Mouse (Mus musculus): ENCODE measurements around the gene H2-Aa.
A peak's percentile ranks its signal among the peaks of the same experiment; 100 is the strongest.

H2-Aa gene

GRCm38 (mm10) chr17:34299356-34299755 is 11.7 kb upstream of the H2-Aa start:
- no peak for DNase-seq (ENCODE audit: low spot score)

DNA sequence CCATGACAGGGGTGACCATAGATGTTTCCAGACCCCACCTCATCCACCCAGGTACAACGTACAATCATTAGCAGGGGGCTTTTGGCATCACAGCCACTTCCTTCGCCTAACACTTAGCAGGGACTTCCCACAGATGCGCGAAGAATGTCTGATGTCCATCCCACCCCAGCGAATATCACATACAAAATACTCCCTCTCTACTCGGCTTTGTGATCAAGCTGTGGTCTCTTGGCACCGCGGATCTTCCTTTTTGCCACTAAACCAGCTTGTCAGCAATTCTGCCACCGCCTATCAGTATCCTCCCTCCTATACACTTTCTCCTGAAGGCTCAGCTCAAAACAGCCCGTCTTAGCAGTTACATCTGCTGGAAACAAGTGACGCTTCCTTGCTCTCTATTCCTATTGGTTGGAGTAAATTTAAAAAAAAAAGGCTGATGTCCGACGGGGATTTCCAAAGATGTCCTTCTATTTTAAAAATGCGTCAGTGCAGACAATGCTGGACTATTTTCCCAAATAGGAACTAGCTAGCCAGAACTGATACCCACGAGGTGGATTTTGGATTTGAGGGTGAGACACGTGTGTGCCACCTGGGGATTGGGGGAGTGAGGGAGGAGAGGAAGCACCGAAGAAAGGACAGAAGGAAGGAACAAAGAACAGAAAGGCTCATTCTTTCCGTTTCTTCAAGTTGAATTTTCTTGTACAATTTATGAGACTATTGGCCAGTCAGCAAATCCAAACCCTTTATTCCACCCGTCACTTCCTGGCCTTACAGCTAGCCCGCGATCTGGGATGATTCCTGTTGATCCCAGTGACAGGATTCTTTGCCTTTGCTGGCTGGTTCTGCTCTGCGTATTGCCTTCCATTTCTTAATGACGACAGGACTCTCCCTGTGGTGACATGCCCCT is 8.5 kb upstream of the H2-Aa start:
- DNase-seq (ENCODE audit: low spot score), result peak; percentile 74

DNA sequence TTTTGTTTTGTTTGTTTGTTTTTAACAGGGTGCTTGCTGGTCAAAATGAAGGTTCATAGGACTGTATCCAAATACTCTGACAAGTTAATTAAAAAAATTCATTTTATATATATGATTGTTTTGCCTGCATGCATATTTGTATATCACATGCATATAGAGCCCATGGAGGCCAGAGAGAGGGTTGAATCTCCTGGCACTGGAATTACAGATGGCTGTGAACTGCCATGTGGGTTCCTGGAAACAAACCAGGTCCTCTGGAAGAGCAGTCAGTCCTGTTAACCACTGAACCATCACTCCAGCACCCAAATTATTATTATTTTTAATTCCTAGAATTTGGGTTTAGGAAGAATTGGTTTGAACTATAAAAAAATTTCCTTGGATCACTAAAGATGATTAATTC is 7.7 kb upstream of the H2-Aa start:
- no peak for DNase-seq (ENCODE audit: low spot score)

DNA sequence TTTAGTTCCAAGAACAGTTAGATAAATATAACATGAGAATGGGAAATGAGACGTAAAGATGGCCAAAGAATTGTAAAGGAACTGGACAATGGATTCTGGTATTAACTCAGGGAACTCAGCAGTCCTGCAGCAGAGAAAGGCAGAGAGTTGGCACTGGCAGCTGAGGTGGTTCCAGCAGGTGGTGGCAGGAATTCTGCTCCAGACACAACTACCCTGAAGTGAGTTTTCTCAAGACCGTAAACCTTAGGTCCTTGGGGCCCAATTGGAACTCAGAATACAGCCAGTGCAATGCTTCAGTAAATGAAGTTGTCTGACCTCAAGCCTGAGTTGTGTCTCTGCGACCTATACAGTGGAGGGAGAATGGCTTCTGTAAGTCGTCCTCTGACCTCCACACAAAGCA is 6.6 kb upstream of the H2-Aa start:
- DNase-seq (ENCODE audit: low spot score), result no peak

- DNase-seq (ENCODE audit: low spot score), result no peak
Measured at GRCm38 (mm10) chr17:34293533-34293932, 5.9 kb upstream of the H2-Aa start.

- no peak for DNase-seq (ENCODE audit: low spot score)
Measured at GRCm38 (mm10) chr17:34292570-34292969, 4.9 kb upstream of the H2-Aa start.

GRCm38 (mm10) chr17:34291609-34292008 is 4.0 kb upstream of the H2-Aa start:
- peak; percentile 87 for DNase-seq (ENCODE audit: low spot score)

DNA sequence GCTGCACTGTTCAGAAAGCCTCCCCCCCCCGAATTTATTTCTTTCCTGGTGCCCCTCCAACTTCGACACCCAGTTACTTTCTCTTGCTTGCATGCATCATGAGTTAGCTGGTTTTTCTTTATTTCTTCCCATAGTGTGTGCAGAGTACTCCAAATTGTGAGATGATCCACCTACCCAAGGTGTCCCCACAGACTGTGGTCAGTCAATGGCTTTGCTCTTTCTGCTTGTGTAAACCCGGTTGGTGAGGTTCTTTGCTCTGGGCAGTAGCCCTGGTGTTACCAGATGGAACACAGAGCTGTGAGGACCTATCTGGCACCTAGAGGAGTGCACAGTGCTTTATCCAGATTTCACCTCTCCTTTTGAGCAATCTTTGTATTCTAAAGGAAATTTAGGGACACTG is 508 bp upstream of the H2-Aa start:
- no peak for DNase-seq (ENCODE audit: low spot score)

- no peak for DNase-seq (ENCODE audit: low spot score)
Measured at GRCm38 (mm10) chr17:34286999-34287398, 624 bp downstream of the H2-Aa start.

- no peak for DNase-seq (ENCODE audit: low spot score)
Measured at GRCm38 (mm10) chr17:34286501-34286900, 1.1 kb downstream of the H2-Aa start.

- no peak for DNase-seq (ENCODE audit: low spot score)
Measured at GRCm38 (mm10) chr17:34285848-34286247, 1.8 kb downstream of the H2-Aa start.

DNA sequence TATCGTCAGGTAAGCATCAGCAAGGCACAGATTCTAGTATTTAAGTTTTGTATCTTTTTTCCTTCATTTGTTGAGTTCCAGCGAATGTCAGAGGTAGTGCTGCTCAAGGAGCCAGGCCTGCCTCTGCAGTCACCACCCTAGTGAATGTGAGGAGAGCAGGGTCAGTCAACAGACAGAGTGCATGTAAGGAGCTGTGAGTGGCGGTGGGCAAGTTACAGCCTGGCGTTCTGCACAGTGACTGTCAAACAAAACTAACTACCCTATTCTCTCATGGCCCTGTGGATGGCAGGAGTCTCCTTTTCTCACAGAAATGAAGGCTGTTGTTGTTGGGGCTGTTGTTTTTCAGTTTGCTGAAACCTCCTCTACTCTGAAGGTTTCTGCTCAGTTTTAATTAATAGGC is 2.3 kb downstream of the H2-Aa start:
- DNase-seq (ENCODE audit: low spot score), result no peak

- no peak for DNase-seq (ENCODE audit: low spot score)
Measured at GRCm38 (mm10) chr17:34281836-34282235, 5.8 kb downstream of the H2-Aa start.

GRCm38 (mm10) chr17:34280499-34281038 is 7.1 kb downstream of the H2-Aa start:
- DNase-seq (ENCODE audit: low spot score), result no peak

DNA sequence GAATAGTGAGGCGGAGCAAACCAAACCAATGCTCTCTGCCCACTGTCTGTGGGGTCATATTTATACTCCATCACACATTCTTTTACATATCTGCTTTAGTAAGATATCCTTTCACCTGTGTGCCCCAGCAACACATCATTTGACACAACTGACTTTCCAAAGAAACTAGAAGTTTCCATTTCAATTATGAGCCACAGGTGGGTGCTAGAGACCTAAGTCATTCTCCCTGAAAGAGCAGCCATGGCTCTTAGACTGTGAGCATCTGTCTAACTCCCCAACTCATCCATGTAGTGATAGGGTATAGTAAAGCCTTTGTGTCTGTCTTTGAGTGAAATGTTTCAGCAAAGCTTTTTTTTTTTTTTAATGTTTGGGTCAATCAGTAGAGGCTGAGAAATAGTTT is 15.5 kb downstream of the H2-Aa start:
- DNase-seq (ENCODE audit: low spot score), result no peak

- no peak for DNase-seq (ENCODE audit: low spot score)
Measured at GRCm38 (mm10) chr17:34270940-34271339, 16.7 kb downstream of the H2-Aa start.

- DNase-seq (ENCODE audit: low spot score), result no peak
Measured at GRCm38 (mm10) chr17:34270230-34270629, 17.4 kb downstream of the H2-Aa start.

DNA sequence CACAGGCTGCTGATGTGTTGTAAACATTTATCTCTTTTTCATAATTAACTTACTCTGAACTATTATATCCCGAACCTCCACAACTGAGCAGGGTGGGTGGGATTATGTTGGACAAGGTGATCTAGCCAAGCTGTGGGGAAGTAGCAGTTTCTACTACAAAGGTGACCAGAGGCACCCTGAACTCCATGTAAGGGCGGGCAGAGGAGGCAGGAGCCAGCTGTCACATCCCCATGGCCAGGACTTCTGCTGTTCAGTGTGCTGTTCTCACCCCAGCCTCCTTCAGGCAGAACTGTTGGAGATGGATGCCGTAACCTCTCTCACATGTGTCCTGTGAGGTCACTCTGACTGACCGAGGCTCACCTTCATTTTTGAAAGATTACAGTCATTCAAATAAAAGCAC is 17.8 kb downstream of the H2-Aa start:
- no peak for DNase-seq (ENCODE audit: low spot score)

DNA sequence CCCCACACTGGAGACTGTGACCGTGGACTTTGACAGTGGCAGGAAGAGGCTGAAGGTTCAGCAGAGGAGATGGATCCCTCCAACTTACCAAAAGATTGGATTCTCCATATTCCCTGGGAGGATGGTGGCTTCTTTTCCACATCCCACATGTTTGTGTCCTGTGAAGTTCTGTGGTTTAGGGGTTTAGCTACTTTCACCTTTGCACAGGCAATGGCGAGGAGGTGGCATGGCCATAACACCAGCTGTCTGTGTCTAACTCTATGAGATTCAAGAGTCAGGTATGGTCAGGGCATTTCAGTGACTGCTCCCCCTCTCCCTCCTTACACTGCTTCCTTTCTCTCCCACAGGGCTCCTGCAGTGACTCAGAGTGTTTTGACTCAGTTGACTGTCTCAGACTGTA is 18.9 kb downstream of the H2-Aa start:
- no peak for DNase-seq (ENCODE audit: low spot score)

DNA sequence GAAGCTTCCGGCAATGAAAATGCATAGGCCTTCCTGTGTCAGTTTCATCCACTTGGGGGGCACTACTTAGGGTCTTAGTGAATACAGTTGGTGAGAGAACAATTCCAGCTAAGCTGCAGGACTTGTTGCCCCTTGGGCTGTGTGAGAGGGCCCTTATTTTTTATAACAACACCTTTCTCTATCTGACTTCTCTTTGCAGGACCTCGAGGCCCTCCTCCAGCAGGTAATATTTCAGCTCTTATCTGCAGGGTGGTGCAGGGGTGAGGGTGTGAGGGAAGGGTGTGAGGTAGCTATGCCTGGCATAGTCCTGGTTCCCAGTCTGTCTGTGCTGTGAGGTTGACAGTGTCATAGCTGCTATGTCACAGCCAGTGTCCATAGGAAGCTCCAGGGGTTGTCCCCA is 19.4 kb downstream of the H2-Aa start:
- no peak for DNase-seq (ENCODE audit: low spot score)

DNA sequence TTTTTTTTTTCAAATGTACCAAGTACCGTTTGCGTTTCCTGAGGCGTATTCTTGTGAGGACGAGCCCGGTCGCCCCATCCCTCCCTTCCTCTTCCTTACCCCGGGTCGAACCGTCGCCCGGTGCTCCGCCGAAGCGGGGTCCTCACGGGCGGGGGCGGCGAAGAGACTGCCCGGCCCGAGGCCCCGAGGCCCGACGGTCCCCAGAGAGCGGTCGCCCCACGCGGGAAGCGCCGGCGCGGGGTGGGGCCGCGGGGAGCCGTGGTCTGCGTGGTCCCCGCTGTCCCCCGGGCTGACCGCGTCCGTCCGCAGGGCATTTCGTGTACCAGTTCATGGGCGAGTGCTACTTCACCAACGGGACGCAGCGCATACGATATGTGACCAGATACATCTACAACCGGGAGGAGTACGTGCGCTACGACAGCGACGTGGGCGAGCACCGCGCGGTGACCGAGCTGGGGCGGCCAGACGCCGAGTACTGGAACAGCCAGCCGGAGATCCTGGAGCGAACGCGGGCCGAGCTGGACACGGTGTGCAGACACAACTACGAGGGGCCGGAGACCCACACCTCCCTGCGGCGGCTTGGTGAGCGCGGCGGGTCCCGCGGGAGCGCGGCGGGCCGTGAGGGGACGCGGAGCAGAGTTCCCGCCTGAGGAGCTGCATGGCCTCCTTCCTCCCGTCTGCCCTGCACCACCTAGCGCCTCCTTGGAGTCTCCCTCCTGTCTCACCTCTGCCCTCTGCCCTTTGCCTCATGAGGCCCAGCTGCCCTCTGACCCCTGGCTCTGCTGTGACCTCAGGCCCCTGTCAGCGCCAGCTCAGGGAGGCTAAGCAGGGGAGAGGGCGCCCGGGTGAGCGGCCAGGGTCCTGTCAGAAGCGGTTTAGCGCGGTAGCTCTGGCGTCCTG is 22.9 kb downstream of the H2-Aa start:
- DNase-seq (ENCODE audit: low spot score), result no peak

- DNase-seq (ENCODE audit: low spot score), result no peak
Measured at GRCm38 (mm10) chr17:34263811-34264371, 23.7 kb downstream of the H2-Aa start.
